Mouse (Mus musculus): ENCODE results near the gene Sorbs2. TPM values are rescaled to one million over a fixed set of nuclear protein-coding genes. Genes with fewer than 3 reads are reported as not detected.

The Sorbs2 gene
- polyA plus RNA-seq (2017; shearing (Covaris generic)) = 0.22 TPM

GRCm38 (mm10) chr8:45507634-45508321 is at the start of gene Sorbs2:
TSS of gene Sorbs2 (plus strand) at chr8:45507788.

Other genes starting within 250 kb of the Sorbs2 start
- gene F11, start 245.8 kb upstream of the Sorbs2 start, polyA plus RNA-seq (2017; shearing (Covaris generic)) = not detected
- 0.12 TPM for gene Klkb1, start 212.9 kb upstream of the Sorbs2 start, polyA plus RNA-seq (2017; shearing (Covaris generic))
- not detected for gene Gm45753, start 199.3 kb upstream of the Sorbs2 start, polyA plus RNA-seq (2017; shearing (Covaris generic))
- 20.2 TPM for gene Cyp4v3, start 174.6 kb upstream of the Sorbs2 start, polyA plus RNA-seq (2017; shearing (Covaris generic))
- gene Fam149a, start 125.5 kb upstream of the Sorbs2 start, polyA plus RNA-seq (2017; shearing (Covaris generic)) = not detected
- gene Tlr3, start 96.7 kb upstream of the Sorbs2 start, polyA plus RNA-seq (2017; shearing (Covaris generic)) = 0.32 TPM

All from CD4-positive, CD25-positive, alpha-beta regulatory T cell, adult 9 weeks (primary cell).